Mouse (Mus musculus) hindbrain, embryonic 14.5 days (tissue): ENCODE data around the gene Skap1. TPM values are rescaled to one million over a fixed set of nuclear protein-coding genes. Genes with fewer than 3 reads are reported as not detected.

Source experiments
- ATAC-seq: fragments of 200-750 bp; cut with Nextera tagmentation; 2 replicates; pipeline ENCODE4 v1.8.0; 2017; ENCODE audit warnings: moderate number of reproducible peaks, mild to moderate bottlenecking, moderate TSS enrichment, moderate library complexity; ENCODE audit not compliant: low FRiP score
- DNase-seq: peaks from one replicate; pipeline ENCODE4 v3.0.0-alpha.2; 2015; ENCODE audit warnings: low spot score
- H3K27ac ChIP-seq: fragments of 300-500 bp; sonication (generic); 2 replicates; pipeline ENCODE4 v1.5.1; 2014; ENCODE audit warnings: mild to moderate bottlenecking, moderate library complexity
- H3K27me3 ChIP-seq: fragments of 300-500 bp; sonication (generic); 2 replicates; pipeline ENCODE4 v1.6.1; 2014; ENCODE audit warnings: mild to moderate bottlenecking, low read length, mixed read lengths; ENCODE audit not compliant: control insufficient read depth, insufficient read depth
- H3K36me3 ChIP-seq: fragments of 300-500 bp; sonication (generic); replicated peaks from 2 replicates; pipeline ENCODE4 v1.6.1; 2014; ENCODE audit not compliant: control insufficient read depth, insufficient read depth
- H3K4me1 ChIP-seq: fragments of 300-500 bp; sonication (generic); replicated peaks from 2 replicates; pipeline ENCODE4 v1.6.1; 2014; ENCODE audit warnings: antibody characterized with exemption, low read length, mixed read lengths; ENCODE audit not compliant: control insufficient read depth, insufficient read depth
- H3K4me2 ChIP-seq: fragments of 300-500 bp; sonication (generic); replicated peaks from 2 replicates; pipeline ENCODE4 v1.6.1; 2014; ENCODE audit warnings: mild to moderate bottlenecking, moderate library complexity
- H3K4me3 ChIP-seq: fragments of 300-500 bp; sonication (generic); replicated peaks from 2 replicates; pipeline ENCODE4 v1.5.1; 2014; ENCODE audit warnings: mild to moderate bottlenecking, low read length
- H3K9ac ChIP-seq: fragments of 300-500 bp; sonication (generic); 2 replicates; pipeline ENCODE4 v1.6.1; 2014
- H3K9me3 ChIP-seq: fragments of 300-500 bp; sonication (generic); 2 replicates; pipeline ENCODE4 v1.6.1; 2016; ENCODE audit warnings: low read length; ENCODE audit not compliant: control insufficient read depth
- WGBS: fragments of 180-500 bp; shearing (Covaris S2); extraction: QIAGEN DNeasy Blood & Tissue Kit; methylation state at CpG from one replicate; pipeline ENCODE4 v1.1.7; 2014; 5-methylcytosine and 5-hydroxymethylcytosine counted together
- polyA plus RNA-seq: library from polyadenylated mRNA; unstranded; fragments of >200 nt; fragmentation: Nextera tagmentation; extraction: Ambion mirVana; gene quantifications from 2 replicates; pipeline ENCODE4 v1.2.1, GENCODE M21; 2014

Gene Skap1
- polyA plus RNA-seq, 1 experiment from 2014 or later = 10.3 TPM

- Histone ChIP-seq H3K27me3 (no peaks in the 10 kb centered on the region), H3K9ac (no peak overlapping the region), H3K4me1 (peaks cover 38% of the 10 kb centered on the region), H3K36me3 (0 out of 2 replicates have a peak, but pooled peaks cover 4% of the 10 kb centered on the region), H3K4me3 (no peak overlapping the region), H3K9me3 (no peaks in the 10 kb centered on the region), H3K27ac (peak overlapping the region; percentile 29; the same call in 1 of the 2 replicates), H3K4me2 (no peak overlapping the region)
- DNase-seq = no peak
- 58% methylated on average over 15 of the region's 15 CpGs for WGBS
- ATAC-seq = no peak
Measured at GRCm38 (mm10) chr11:96762742-96763470, 298.5 kb downstream of the Skap1 start.

- H3K27ac ChIP-seq = peak overlapping the region; percentile 84
- H3K27me3 ChIP-seq = no peaks in the 10 kb centered on the region
- H3K36me3 ChIP-seq = peaks cover 22% of the 10 kb centered on the region
- H3K9me3 ChIP-seq = no peaks in the 10 kb centered on the region
- peak overlapping the region; percentile 11; the same call in 1 of the 2 replicates for H3K4me2 ChIP-seq
- no peak overlapping the region for H3K4me3 ChIP-seq
- peak overlapping the region; percentile 47 for H3K9ac ChIP-seq
- H3K4me1 ChIP-seq = peaks cover 49% of the 10 kb centered on the region
- WGBS = 20% methylated on average over 13 of the region's 13 CpGs
- peak; percentile 59 for DNase-seq
- peak; percentile 37; the same call in 1 of the 2 replicates for ATAC-seq
Measured at GRCm38 (mm10) chr11:96764511-96765350, 300.3 kb downstream of the Skap1 start.

DNA sequence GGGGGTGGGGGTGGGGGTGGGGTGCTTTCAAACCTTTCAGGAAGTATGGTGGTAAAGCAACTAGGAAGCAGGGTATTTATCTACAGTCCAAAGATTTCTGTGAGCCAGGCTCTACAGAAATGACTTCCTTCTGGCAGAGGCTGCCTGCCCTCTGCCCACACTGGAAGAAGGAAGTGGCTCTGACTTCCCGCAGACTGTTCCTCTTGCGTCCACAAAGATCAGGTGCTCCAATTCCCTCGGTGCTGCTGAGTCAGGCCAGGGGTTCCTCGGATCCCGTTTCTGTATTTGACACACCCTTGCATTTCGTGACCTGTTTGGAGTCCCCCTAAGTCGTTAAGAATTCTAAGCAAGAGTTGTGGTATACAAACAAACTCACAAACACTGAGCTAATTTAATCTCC lies 301.3 kb downstream of the Skap1 start:
- Histone ChIP-seq H3K36me3 (peaks cover 31% of the 10 kb centered on the region), H3K27ac (peak overlapping the region; percentile 84), H3K27me3 (no peaks in the 10 kb centered on the region), H3K9ac (no peak overlapping the region), H3K9me3 (no peaks in the 10 kb centered on the region), H3K4me1 (peaks cover 49% of the 10 kb centered on the region), H3K4me2 (no peak overlapping the region), H3K4me3 (no peak overlapping the region)
- WGBS = 82% methylated on average over 7 of the region's 7 CpGs
- DNase-seq (no peak), ATAC-seq (no peak)

GRCm38 (mm10) chr11:96766555-96766954 lies 302.2 kb downstream of the Skap1 start:
- no peak overlapping the region for H3K9ac ChIP-seq
- H3K27ac ChIP-seq = peak overlapping the region; percentile 84
- no peaks in the 10 kb centered on the region for H3K27me3 ChIP-seq
- H3K4me2 ChIP-seq = no peak overlapping the region
- no peak for ATAC-seq
- H3K4me3 ChIP-seq = no peak overlapping the region
- H3K4me1 ChIP-seq = peaks cover 49% of the 10 kb centered on the region
- peaks cover 41% of the 10 kb centered on the region for H3K36me3 ChIP-seq
- WGBS = 66% methylated on average over 12 of the region's 12 CpGs
- DNase-seq = no peak
- H3K9me3 ChIP-seq = no peaks in the 10 kb centered on the region

DNA sequence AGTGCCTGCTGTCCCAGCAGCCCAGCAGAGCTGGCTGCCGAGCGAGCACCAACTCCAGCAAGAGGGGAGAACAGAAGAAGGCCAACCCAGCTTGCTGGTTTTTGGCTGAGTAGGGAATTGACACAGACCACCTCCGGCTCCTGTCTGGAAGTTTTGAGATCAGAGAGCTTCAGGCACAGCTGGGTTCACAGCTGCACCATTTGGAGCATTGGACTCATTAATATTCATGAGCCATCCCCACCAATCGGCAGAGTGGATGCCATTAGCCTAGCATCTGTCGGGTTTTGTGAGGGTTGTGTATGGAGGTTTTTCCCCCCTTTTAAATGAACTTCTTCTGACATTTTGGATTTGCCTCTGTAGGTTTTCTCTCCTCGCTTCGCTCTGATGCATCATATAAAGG lies 302.7 kb downstream of the Skap1 start:
- Histone ChIP-seq H3K9me3 (no peaks in the 10 kb centered on the region), H3K27me3 (no peaks in the 10 kb centered on the region), H3K9ac (no peak overlapping the region), H3K4me1 (peaks cover 49% of the 10 kb centered on the region), H3K4me3 (no peak overlapping the region), H3K36me3 (peaks cover 46% of the 10 kb centered on the region), H3K4me2 (no peak overlapping the region), H3K27ac (peak overlapping the region; percentile 84)
- ATAC-seq = peak; percentile 49
- 18% methylated on average over 7 of the region's 7 CpGs for WGBS
- peak; percentile 75 for DNase-seq

- Histone ChIP-seq H3K4me3 (no peak overlapping the region), H3K4me1 (peaks cover 49% of the 10 kb centered on the region), H3K9me3 (no peaks in the 10 kb centered on the region), H3K36me3 (peaks cover 57% of the 10 kb centered on the region), H3K9ac (peak overlapping the region; percentile 31), H3K27ac (peak overlapping the region; percentile 84), H3K4me2 (peak overlapping the region; percentile 2; the same call in 1 of the 2 replicates), H3K27me3 (no peaks in the 10 kb centered on the region)
- DNase-seq (no peak), ATAC-seq (no peak)
- 70% methylated on average over 9 of the region's 9 CpGs for WGBS
Measured at GRCm38 (mm10) chr11:96768240-96768639, 303.8 kb downstream of the Skap1 start.

DNA sequence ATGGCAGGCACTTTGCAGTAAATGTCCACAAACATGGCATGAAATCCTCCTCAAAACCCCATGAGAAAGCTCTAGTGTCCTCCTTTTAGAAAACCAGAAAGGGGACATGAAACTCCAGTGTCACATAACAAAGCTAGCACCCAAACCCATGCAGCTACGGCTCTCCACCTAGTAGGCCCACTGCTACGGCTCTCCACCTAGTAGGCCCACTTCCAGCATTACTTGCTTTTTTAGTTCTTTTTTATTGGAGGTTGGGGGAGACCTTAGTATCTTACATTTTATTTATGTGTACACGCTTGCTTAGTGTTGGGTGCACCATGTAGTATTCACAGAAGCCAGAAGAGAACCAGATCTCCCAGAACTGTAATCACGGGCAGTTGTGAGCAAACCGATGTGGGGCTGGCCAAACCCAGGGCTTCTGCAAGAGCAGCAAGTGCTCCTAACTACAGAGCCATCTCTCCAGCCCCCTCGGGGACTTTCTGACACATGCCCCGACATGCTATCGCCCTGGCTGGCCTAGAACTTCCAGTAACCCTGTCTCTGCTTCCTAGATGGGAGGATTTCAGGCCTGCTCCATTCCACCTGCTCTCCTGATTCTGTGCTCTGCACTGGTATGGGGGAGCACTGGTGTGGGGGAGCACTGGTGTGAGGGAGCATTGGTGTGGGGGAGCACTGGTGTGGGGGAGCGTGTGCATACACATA lies 307.0 kb downstream of the Skap1 start:
- Histone ChIP-seq H3K4me3 (no peak overlapping the region), H3K9ac (no peak overlapping the region), H3K9me3 (no peaks in the 10 kb centered on the region), H3K27me3 (no peaks in the 10 kb centered on the region), H3K36me3 (peaks cover 62% of the 10 kb centered on the region), H3K4me2 (no peak overlapping the region), H3K27ac (no peak overlapping the region), H3K4me1 (peaks cover 43% of the 10 kb centered on the region)
- ATAC-seq (no peak), DNase-seq (no peak)
- 96% methylated on average over 9 of the region's 9 CpGs for WGBS

DNA sequence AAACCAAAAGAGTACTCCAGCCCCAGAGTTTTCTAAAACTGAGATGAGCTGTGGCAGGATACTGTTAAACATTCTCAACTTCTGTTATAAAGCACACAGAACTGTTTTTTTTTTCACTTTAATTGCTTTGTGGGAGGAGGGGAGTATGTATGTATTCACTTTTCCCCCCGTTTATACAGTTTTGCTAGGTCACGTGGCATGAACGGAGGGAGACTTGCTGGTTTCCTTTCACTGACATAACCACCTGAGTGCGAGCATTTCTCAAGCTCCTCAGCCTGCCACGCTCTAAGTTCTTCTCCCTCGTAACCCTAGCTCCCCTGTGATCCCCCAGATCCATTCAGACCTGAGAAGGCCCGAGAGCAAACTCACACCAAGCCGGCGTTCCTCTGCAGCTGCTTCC lies 308.0 kb downstream of the Skap1 start:
- no peak overlapping the region for H3K4me3 ChIP-seq
- 96% methylated on average over 9 of the region's 9 CpGs for WGBS
- no peaks in the 10 kb centered on the region for H3K9me3 ChIP-seq
- H3K27ac ChIP-seq = no peak overlapping the region
- DNase-seq (no peak), ATAC-seq (no peak)
- no peak overlapping the region for H3K9ac ChIP-seq
- H3K4me1 ChIP-seq = peaks cover 40% of the 10 kb centered on the region
- peaks cover 62% of the 10 kb centered on the region for H3K36me3 ChIP-seq
- H3K4me2 ChIP-seq = no peak overlapping the region
- no peaks in the 10 kb centered on the region for H3K27me3 ChIP-seq

GRCm38 (mm10) chr11:96774536-96774935 lies 310.1 kb downstream of the Skap1 start:
- Histone ChIP-seq H3K4me3 (peak overlapping the region; percentile 67; the same call in 1 of the 2 replicates), H3K9ac (peak overlapping the region; percentile 40; the same call in 1 of the 2 replicates), H3K36me3 (peaks cover 41% of the 10 kb centered on the region), H3K9me3 (no peaks in the 10 kb centered on the region), H3K27me3 (no peaks in the 10 kb centered on the region), H3K4me2 (peak overlapping the region; percentile 88), H3K27ac (peak overlapping the region; percentile 87), H3K4me1 (peaks cover 24% of the 10 kb centered on the region)
- ATAC-seq (no peak), DNase-seq (peak; percentile 49)
- WGBS = 81% methylated on average over 3 of the region's 3 CpGs
